Mouse (Mus musculus) spleen, adult 18-20 months (tissue): ENCODE measurements around the gene Adamts3.

Experiments used
- DNase-seq, 2 experiments: peaks; one replicate each; pipeline ENCODE4 v3.0.0; 2022; ENCODE audit warnings: mixed read lengths in 2 of 2

Adamts3 gene

DNA sequence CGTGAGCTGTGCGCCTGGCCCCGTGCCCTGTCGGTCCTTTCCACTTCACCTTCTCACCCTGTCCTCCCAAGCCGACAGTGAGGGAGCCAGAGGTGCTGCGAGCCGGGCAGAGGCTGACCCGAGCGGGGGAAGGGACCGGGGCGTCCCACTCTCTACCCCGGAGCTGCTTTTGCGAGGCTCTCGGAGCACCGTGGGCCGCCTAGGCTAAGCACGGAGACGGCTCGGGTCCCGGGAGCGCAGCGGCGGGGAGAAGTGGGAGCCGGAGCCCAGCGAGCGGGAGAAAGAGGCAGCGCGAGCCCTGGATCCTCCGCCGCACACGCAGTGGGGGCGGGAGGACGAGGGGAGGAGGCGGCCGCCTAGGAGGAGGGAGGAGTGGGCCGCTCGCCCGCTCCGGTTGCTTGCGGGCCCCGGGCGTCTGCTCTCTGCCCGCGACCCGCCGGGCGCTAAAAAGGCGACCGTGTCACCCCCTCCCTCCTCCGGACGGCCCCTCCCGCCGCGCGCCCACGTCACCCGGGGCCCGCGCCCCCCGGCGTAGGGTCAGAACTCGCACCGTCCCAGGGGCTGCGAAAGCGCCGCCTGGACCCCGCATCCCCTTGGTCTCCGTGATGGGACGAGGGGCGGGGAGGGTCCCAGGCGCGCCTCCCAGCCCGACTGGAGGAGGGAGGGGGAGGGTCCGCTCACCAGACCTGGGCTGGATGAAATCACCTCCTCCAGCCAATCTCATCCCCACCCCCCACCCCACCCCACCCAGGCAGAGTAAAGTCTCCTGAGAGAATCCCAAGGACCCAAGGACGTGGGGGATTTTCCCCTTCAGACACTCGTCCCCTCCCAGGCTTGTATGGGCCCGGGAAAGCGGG is at the start of gene Adamts3:
Gene Adamts3 (minus strand): TSS at position 284 of the 857 bp plus-strand sequence.
- DNase-seq: peak in 1 of 2 experiments; percentile 5

DNA sequence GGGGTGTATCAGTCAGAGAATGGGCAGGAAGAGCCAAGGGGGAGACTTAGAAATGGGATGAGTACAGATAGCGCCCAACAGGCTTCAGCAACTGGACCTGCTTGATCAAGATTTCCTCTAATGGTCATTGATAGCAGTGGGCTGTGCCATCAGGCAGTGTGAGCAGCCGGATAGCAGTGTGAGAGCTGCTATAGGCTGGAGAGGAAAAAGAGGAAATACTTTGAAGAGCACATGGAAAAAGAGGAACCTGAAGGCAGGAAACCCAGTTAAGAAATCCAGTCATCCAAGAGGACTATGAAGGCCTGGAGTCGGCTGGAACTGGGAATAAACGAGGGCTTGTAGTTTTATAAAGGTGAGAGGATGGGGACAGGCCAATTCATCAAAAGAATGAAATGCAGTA is 48.4 kb upstream of the Adamts3 start:
- no peak for DNase-seq

DNA sequence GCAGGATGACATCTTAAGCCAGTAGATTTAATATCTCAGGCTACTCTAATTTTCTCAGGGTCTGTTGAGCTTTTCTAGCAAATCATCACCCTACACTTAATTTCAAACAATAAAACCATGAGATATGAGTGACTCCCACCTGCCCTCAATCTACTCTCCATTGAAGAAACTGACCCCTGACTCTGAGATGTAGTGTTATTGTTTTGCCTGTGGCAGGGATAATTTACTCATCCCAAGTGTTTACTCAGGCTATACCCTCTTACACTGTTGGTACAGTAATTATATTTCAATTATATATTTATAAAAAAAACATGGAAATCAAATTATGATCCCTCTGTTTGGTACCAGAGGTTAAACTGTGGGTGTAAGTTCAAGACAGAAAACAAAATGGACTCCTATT is 29.2 kb upstream of the Adamts3 start:
- DNase-seq: no peak

DNA sequence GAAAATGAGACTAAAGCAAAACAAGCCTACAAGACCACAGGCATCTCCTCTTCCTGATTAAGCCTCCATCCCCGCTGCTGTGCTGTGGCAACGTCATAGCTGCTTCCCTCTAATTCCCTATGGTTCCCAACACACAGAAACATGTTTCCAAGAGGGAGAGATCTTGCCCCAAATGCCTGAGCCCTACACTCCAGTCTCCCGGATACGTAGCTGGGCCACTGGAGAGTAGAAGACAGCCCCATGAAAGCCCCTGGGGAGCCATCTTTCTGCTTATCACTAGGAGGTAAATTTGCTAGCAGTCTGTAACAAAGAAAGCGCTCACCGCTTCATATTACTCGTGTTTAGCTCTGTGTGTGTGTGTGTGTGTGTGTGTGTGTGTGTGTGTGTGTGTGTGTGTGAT is 28.8 kb upstream of the Adamts3 start:
- no peak for DNase-seq

DNA sequence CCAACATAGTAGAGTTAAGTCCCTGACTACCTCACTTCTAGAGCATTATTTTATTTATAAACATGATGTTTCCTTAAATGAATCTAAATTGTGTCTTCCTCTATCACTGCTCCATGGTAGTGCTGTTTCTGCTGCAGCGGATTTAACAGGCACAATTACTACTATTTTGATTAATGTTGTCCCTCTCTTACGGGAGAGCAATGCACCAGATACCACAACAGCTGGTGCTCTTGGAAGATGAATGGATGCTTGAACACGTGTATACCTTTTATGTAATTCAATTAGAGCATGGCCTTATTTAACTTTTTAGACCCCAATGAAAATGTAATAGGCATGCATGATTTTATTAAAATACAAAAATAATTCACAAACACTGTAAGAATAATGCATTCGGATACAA is 28.4 kb upstream of the Adamts3 start:
- no peak for DNase-seq

DNA sequence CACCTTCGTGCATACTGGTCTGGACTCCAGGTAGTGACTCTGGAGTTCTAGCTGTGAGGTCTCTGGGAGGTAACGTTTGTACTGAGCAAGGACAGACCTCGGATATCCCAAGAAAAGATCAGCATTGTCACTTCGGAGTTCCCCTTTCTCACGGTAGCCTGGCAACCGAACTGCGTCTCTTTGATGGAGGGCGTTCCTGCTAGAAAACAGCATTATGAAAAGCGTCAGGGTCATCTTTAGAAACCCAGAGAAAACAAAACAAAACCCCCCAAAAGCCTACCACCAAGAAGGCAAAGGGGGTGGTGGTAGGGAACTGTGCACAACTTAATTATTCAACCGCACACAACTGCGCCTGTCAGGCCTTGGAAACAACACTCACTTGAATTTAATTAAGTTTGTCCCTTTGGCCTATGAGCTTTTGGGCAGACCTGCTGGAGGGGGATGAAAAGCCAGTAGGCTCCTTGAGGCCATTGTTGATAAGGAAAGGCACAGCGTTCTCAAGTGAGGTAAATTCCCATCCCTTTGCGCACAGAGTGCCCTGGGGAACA is 23.8 kb upstream of the Adamts3 start:
- DNase-seq: no peak

DNA sequence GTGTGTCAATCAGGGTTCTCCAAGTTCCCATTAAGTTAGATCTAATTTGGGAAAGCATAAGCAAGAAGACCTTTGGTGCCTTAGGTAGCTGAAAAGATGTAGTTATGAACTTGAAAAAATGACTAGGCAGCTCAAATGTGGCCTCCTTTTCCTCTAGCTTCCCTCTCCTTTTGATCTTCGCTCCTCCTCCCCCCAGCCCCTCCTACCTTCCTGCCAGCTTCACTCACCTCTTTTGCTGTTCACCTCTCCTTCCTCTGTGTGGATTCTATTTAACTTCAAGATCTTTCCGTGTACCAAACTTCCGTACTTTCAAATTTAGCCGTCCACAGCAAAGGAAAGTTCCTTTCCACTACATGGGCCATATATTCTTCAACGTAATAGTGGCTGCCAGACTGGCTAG is 17.9 kb upstream of the Adamts3 start:
- DNase-seq: no peak

DNA sequence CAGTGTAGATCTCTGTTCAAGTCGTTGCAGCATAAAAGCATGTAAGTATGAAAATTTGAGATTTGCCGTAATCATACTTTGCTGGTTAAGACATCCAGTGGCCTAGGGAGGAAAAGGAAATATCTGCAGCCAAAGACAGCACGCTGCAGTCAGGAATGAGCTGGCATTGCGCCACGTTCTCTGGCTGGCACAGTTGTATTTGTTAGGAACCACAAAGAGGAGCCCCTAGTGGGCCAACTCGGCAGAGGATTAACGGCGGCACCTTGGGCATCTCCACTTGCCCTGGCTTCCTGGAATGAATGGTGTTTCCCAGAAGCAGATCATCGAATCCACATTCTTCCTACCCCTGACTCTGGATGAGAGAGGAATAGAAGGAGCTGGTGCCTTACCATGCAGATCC is 14.4 kb upstream of the Adamts3 start:
- DNase-seq: no peak

DNA sequence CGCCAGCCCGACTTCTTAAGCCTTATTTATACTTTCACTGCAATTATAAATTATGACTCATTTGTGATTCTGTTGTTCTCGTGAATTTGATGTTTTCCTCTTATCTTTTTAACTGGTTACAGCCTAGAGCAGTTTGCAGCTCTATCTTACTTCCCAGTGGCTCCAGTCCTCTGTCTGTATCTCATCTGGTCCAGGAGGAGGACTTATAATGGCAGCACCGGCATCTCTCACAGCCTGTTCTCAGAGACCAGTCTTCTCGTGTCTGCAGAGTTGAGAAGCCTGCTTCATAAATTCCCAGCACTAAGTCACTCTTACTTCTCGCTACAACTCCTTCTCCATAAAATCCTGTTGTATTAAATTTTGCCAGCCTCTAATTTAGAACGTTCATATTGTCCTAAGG is 12.4 kb upstream of the Adamts3 start:
- no peak for DNase-seq

DNA sequence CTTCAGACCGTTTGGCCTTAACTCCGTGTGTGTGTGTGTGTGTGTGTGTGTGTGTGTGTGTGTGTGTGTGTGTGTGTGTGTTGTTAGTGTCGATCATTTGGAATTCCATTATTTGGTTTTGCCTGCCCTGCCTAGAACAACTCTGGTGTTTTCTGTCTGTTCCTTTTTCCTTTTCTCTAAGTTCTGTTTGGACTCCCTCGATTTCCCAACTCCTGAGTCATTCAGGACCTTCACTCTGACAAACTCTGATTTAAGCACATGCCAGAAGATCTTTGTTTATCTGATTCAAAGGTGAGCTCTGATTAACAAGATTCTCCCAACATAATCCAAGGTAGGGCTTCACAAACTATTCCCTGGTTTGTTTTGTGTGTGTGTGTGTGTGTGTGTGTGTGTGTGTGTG is 1.9 kb upstream of the Adamts3 start:
- DNase-seq: no peak

DNA sequence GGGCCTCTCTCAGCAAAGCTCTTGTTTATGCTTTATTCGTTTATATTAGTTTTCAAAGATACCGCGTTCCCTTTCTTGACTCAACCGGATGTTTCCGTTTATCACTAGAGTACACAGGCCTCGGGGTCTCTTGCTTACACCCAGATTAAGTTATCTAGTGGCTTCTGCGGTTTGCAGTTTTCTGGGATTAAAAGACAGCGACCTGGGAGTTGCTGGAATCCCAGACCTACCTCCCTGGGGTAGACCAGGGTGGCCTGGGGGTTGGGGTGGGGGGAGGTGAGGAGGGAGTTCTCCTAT is 722 bp upstream of the Adamts3 start:
- DNase-seq: no peak

DNA sequence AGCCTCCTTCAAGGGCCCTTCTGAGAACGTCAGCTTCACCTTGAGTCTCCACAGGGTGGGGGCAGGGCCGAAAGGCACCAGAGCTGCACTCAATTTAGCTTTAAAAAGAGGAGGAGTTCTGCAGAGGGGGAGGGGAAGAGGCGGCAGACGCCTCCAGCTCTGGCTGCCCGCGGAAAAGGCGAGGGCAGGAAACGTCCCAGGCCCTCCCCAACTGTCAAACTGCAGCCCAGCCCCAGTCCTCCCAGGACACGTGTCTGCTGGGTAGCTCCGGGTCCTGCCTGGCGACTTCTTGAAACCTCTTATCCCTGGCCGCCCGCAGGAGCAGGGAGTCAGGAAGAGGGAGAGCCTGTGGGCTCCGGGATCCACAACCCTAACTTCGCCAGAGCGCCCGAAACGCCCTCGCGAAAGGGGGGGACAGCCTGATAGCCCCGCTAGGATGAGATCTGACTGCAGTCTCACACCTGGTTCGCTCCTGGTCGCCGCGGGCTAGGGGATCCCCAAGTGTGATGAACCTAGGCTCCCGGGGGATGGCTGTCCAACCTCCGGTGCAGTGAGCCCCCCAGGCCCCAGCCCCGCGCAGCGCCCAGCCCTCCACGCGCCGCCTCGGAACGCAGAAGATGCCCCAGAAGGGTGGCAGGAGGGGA is 921 bp downstream of the Adamts3 start:
- peak; percentile 1 to 5 for DNase-seq

DNA sequence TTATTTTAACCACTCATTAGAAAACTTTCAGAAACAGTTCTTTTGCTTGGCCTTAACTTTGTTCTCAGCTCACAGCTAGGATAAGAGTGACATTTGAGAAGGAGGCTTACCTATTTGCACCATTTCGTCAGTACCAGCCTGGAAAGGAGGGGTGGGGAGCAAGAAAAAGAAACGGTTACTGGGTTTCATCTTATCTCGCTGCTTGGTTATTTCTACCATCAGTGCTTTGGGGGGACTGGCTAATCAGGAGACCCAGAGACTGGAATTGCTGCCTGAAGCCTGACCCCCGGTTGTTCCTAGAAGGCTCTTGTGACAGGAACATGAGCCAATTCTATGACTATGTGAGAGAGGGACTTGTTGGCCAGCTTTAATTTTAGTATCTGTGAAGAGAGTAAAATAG is 1.7 kb downstream of the Adamts3 start:
- no peak for DNase-seq

DNA sequence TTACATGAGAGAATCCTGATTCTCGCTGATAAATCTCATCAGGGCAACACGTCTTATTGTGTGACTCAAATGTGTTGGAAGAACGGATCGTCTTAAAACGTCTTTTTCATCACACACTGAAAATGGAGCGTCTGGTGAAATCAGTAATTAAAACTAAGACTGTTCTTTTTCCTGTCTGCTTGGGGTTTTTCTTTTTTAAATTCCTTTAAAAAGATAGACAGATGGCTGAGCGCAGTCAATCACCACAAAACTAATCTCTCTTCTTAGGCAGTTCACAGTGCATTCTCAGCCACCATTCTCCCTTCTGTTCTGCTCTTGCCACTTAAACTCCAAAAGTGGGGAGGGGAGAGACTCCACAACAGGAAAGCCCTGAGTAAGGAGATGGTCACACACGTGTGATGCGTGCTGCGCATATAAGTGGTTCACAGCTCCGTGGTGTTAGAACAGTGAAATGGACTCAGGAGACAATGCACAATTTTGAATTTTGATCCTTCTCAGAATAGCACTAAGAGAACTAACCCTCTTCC is 4.2 kb downstream of the Adamts3 start:
- DNase-seq: no peak

DNA sequence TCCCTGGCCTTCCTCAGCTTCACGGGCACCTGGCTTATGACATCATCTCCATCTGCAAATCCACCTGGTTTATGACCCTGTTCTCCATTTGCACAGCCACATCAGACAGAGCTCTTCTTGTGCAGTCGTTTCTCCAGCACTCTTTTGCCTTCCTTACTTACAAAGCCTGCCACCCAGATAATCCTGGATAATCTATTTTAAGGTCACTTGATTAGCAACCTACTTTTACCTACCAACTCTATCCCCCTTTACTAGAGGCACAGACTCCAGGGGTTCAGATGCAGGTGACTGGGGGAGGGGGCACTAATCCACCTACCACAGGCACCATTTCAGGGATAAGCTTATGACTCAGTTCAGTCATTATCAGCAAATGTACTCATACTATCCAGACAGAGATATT is 10.5 kb downstream of the Adamts3 start:
- DNase-seq: no peak

DNA sequence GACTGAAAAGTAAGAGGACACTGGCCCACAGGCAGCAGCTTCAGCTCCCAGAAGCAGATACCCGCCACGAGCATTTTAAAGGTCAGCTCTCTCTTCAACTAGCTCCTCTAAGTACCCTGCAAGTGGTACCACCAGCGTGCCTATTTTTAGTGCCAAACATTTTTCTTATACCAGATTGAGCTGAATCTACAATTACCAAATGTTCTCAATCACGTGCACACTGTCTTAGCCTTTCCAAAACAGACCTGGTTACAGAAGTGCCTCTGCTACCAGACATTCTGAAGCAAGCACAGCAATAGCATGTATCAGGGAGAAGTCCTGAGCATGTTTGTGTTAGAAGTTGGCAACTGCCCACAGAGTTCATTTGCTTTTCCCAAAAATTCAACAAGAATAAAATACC is 23.5 kb downstream of the Adamts3 start:
- DNase-seq: no peak

DNA sequence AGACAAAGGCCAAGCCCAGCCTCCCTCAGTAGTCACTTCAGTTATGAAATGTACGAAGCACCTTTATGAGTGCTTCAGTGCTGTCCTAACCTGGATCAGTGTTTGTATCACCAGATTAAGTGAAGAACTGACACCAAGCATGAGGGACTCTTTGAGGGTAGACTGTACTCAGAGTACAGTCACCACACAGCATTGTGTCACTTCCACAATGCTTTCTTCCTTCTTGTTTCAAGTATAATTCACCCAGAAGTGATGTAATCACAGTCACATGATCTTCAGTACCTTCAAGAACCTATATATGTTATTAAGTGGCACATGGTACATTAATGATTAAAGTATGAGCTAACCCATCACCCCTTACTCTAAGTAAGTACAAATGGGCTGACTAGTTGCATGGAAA is 24.3 kb downstream of the Adamts3 start:
- DNase-seq: no peak

DNA sequence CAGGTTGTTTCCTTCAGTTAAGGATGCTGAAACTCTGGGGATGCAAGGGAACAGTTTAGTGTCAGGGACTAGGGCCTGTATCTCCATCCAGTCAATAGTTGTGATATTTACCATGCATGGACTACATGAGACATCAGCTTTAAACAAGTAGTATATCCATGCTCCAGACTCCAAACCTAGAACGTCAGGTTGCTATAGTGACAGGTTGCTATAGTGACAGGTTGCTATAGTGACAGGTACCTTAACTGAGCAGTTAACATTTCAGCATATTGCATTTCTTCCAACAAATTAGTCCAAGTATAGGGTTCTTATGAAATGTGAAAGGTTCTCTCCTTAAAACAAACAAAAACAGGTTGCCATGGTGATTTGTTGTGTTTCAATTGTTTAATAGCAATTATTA is 36.6 kb downstream of the Adamts3 start:
- DNase-seq: no peak

DNA sequence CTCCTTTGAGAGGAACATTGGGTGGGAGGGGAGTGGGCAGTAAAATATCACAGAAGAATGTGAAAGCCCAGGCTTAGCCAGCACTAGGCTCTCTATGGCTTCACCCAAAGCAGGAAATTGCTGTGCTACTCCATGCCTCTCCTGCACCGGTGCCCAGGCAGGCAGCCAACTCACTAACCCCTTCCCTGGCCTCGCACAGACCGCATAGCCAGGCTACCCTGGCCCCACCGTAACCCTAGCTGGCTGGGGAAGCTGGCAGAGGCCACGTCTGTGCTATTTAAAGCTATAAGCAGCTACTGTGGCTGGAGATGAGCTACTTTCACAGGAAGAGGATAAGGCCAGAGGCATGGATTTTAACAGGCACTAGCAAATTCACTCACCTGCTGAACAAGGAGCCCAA is 38.8 kb downstream of the Adamts3 start:
- DNase-seq: no peak

DNA sequence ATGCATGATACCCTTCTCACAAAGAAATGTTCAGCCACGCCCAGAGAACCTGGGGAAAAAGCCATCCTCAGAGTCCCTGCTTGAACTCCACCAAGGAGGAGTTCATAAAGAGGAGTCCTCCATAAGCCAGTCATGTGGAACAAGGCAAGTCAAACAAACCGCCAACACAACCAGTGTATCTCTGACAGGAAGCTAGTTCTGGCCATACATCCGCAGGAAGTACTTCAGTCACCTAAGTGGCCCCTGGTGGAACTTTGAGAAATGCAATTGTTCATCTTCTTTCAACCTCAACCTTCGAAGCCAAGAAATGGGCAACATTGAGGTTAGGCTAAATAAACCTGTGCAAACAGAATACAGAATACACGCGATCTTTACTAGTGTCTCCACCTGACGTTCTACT is 39.7 kb downstream of the Adamts3 start:
- DNase-seq: no peak

DNA sequence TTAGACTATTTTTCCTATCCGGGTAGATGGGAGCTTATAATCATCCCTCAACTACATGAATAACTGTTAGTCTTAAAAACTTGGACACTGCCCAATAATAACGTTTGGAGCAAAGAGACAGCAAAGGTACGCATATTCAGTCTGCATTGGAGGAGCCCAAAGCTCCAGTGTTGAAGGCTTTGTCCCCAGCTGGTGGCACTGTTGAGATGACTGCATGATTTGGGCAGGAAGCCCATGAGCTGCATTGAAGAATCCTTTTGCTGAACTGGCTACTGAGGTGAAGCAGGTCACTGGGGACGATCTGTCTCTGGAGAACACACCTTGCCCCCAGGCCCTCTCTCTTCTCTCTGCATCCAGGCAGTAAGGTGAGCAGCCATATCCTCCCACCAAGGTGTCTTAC is 43.5 kb downstream of the Adamts3 start:
- no peak for DNase-seq

DNA sequence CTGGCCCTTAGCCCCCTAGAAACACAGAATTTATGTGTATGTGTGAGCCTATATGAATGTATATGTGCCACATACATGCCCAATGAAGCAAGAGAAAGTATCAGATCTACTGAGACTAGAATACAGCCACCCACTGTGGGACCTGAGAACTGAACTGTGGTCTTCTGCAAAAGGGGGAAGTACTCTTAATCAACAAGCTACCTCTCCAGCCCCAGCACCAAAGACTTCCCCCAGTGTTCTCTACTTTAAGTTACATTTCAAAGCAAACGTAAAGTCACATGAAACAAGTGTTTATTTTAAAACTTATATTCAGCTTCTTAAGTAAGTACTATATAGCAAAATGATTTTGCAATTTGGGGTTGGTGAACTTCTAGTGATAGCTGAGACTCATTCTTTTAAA is 62.0 kb downstream of the Adamts3 start:
- no peak for DNase-seq

DNA sequence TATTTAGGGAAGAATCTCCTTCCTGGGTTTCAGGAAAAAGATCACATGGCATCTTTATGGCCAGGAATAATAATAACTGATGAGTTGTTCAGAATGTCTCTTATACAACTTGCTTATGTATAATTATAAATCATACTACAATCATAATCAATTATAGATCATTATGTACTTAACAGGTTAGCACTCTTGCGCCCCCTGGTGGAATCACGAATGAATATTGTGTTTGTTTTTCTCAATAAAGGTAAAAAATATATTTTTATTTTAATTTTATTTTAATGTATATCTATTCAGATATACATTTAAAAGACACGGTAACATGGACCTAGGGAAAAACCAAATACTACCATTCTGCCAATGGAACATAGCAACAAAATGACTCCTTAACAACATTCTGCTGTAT is 63.6 kb downstream of the Adamts3 start:
- peak in 1 of 2 experiments; percentile 9 for DNase-seq

DNA sequence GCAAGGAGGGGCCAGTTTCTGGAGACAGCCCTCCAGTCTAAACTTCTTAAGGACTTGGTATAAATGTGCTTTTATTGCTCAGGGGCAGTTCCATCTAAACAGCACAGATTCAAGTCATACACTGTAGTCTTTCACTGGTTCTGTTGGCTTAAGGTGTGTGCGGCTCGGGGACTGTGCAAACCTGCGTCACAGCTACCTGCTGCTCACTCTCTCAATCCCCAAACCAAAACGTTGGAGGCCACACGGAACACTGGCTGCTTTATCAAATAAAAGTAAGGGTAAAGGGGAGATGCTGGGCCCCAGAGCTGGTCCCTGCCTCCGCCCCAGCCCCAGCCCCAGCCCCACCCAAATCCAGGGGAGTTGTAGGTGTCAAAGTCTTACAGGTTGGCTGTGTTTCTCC is 66.5 kb downstream of the Adamts3 start:
- DNase-seq: no peak
